Mouse (Mus musculus) spleen, adult 2 months (tissue): ENCODE data around the gene Naip2.
"Not testable (repeated sequence)": the region's sequence is repeated elsewhere in the genome, so short reads cannot be mapped to it uniquely, and the experiment has no call there.

Experiments
- CTCF ChIP-seq: fragments of 200-500 bp; IDR thresholded peaks from 2 replicates; pipeline ENCODE4 v1.5.1; 2011; ENCODE audit warnings: mild to moderate bottlenecking, inconsistent platforms; ENCODE audit not compliant: insufficient read depth, insufficient read length, insufficient replicate concordance; ENCODE audit errors: extremely low read depth
- POLR2A ChIP-seq: fragments of 200-500 bp; IDR thresholded peaks from 2 replicates; pipeline ENCODE4 v1.6.1; 2011; ENCODE audit warnings: low read depth, low read length, inconsistent platforms

DNA sequence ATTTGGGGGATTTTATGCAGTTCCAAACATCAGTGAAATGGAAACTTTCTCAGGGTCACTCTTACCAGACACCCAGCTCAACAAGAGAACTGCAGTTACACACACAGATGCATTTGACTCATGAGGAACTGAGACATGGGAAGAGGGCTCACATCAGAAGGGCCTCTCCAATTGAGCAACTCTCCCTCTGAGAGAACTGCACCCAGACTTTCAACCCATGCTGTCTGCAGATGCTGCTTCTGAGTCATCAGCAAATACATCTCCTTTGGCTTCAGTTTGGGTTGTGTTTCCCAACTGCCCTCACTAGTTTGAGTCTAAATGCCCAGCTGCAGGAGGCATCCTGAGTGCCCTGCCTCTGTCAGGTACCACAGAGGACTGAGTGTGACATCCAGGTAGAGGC, 18.8 kb downstream of the Naip2 start:
- not testable (repeated sequence) for TF ChIP-seq CTCF, POLR2A
